16 mouse cellular contexts compared by ENCODE assay signal in genomic region chr11:76160251-76160650, GRCm38 (mm10). TPM values are rescaled to one million over a fixed set of nuclear protein-coding genes. Genes with fewer than 3 reads are reported as not detected.
A peak's percentile ranks its signal among the peaks of the same experiment; 100 is the strongest.
DNase-seq lines count a peak whose midpoint lies in the region; ATAC-seq and TF ChIP-seq lines count a peak whose summit lies in the region.
"Had no signal": no experiment of that assay in that cellular context is flagged by ENCODE, and none has a peak within 500 bp of the region (broad histone marks: within the 10 kb centered on the region; RNA-seq: fewer than 3 reads in every experiment).

No protein-coding gene starts in this region.

- no peak overlapping the region for H3K4me2 ChIP-seq in intestine, embryonic 14.5 days (ENCODE audit: low read length)
- no peak overlapping the region for H3K4me2 ChIP-seq in intestine, postnatal 0 days (replicated peaks; ENCODE audit: low read depth)
- H3K4me2 ChIP-seq in embryonic facial prominence, embryonic 13.5 days: no peak overlapping the region
- no peak overlapping the region for H3K4me2 ChIP-seq in limb, embryonic 14.5 days (replicated peaks; ENCODE audit: low read depth, low read length, severe bottlenecking)
- H3K4me2 ChIP-seq: intestine, embryonic 15.5 days; liver, embryonic 12.5 days; neural tube, embryonic 13.5 days had no signal

- no peak for DNase-seq in intestine, embryonic 14.5 days (ENCODE audit: low spot score)
- DNase-seq in R1 (ENCODE audit: low read depth, low spot score): peak; percentile 26
- peak; percentile 9 for DNase-seq in limb, embryonic 14.5 days (ENCODE audit: low spot score)
- DNase-seq in yolk sac, embryonic 10.5 days (ENCODE audit: low spot score): no peak
- DNase-seq in layer of hippocampus, adult 9-11 months: no peak
- DNase-seq: adrenal gland, postnatal 25 days; cerebellum, postnatal 25 days; gastrocnemius, postnatal 36 days; kidney, postnatal 25 days; right cerebral cortex, postnatal 25 days had no signal

- H3K36me3 ChIP-seq in intestine, embryonic 14.5 days (ENCODE audit: control insufficient read depth, insufficient read depth, low read length): peaks cover 38% of the 10 kb centered on the region
- H3K36me3 ChIP-seq in intestine, postnatal 0 days (ENCODE audit: control insufficient read depth, insufficient read depth): peaks cover 34% of the 10 kb centered on the region
- H3K36me3 ChIP-seq in embryonic facial prominence, embryonic 13.5 days: peaks cover 48% of the 10 kb centered on the region
- H3K36me3 ChIP-seq in limb, embryonic 14.5 days (ENCODE audit: control insufficient read depth, insufficient read depth, low read length): peaks cover 26% of the 10 kb centered on the region
- H3K36me3 ChIP-seq: intestine, embryonic 15.5 days had no signal

- TF ChIP-seq CTCF in intestine, postnatal 0 days (IDR thresholded peaks at IDR 0.05; ENCODE audit: low read depth): no peak

- TF ChIP-seq POLR2A in limb, embryonic 14.5 days (IDR thresholded peaks at IDR 0.05; ENCODE audit: borderline replicate concordance, extremely low read depth, insufficient read depth, insufficient read length): no peak

- no peaks in the 10 kb centered on the region for H3K9me3 ChIP-seq in intestine, embryonic 14.5 days (ENCODE audit: control insufficient read depth, low read length)
- H3K9me3 ChIP-seq in intestine, postnatal 0 days (ENCODE audit: control insufficient read depth): no peaks in the 10 kb centered on the region
- no peaks in the 10 kb centered on the region for H3K9me3 ChIP-seq in embryonic facial prominence, embryonic 13.5 days
- no peaks in the 10 kb centered on the region for H3K9me3 ChIP-seq in limb, embryonic 14.5 days (ENCODE audit: control insufficient read depth, low read length)
- H3K9me3 ChIP-seq: intestine, embryonic 15.5 days; liver, embryonic 12.5 days; neural tube, embryonic 13.5 days had no signal

- no peak for ATAC-seq in intestine, embryonic 14.5 days (replicated peaks; ENCODE audit: low FRiP score, low TSS enrichment, low read depth)
- ATAC-seq in intestine, postnatal 0 days: no peak
- ATAC-seq in embryonic facial prominence, embryonic 13.5 days (ENCODE audit: insufficient number of reproducible peaks, insufficient read depth, low FRiP score, low TSS enrichment, low read depth): no peak
- ATAC-seq in limb, embryonic 14.5 days (ENCODE audit: low FRiP score, low read depth): no peak
- ATAC-seq: intestine, embryonic 15.5 days; liver, embryonic 12.5 days had no signal

- 0 out of 2 replicates have a peak overlapping the region, but pooled peaks have one; percentile 5 for H3K27ac ChIP-seq in intestine, embryonic 14.5 days (ENCODE audit: low read depth)
- no peak overlapping the region for H3K27ac ChIP-seq in intestine, postnatal 0 days (ENCODE audit: low read depth, low read length)
- peak overlapping the region; percentile 78 for H3K27ac ChIP-seq in embryonic facial prominence, embryonic 13.5 days
- H3K27ac ChIP-seq in limb, embryonic 14.5 days (replicated peaks; ENCODE audit: low read depth, low read length): no peak overlapping the region
- H3K27ac ChIP-seq: intestine, embryonic 15.5 days; liver, embryonic 12.5 days; neural tube, embryonic 13.5 days had no signal

- H3K4me3 ChIP-seq in intestine, embryonic 14.5 days (ENCODE audit: low read depth, low read length): no peak overlapping the region
- no peak overlapping the region for H3K4me3 ChIP-seq in intestine, postnatal 0 days (ENCODE audit: low read depth, low read length)
- H3K4me3 ChIP-seq in embryonic facial prominence, embryonic 13.5 days: no peak overlapping the region
- H3K4me3 ChIP-seq in limb, embryonic 14.5 days (replicated peaks; ENCODE audit: low read length): no peak overlapping the region
- H3K4me3 ChIP-seq: intestine, embryonic 15.5 days; liver, embryonic 12.5 days; neural tube, embryonic 13.5 days had no signal

- H3K9ac ChIP-seq in intestine, embryonic 14.5 days (ENCODE audit: low read length): no peak overlapping the region
- H3K9ac ChIP-seq in intestine, postnatal 0 days (ENCODE audit: low read depth, low read length): no peak overlapping the region
- H3K9ac ChIP-seq in embryonic facial prominence, embryonic 13.5 days: 0 out of 2 replicates have a peak overlapping the region, but pooled peaks have one; percentile 49
- no peak overlapping the region for H3K9ac ChIP-seq in limb, embryonic 14.5 days (ENCODE audit: low read depth, low read length, severe bottlenecking)
- H3K9ac ChIP-seq: intestine, embryonic 15.5 days; liver, embryonic 12.5 days; neural tube, embryonic 13.5 days had no signal

- no peaks in the 10 kb centered on the region for H3K4me1 ChIP-seq in intestine, embryonic 14.5 days (replicated peaks; ENCODE audit: control insufficient read depth, insufficient read depth, low read length)
- no peaks in the 10 kb centered on the region for H3K4me1 ChIP-seq in intestine, postnatal 0 days (replicated peaks; ENCODE audit: control insufficient read depth, insufficient read depth, low read length)
- peaks cover 12% of the 10 kb centered on the region for H3K4me1 ChIP-seq in embryonic facial prominence, embryonic 13.5 days
- H3K4me1 ChIP-seq in limb, embryonic 14.5 days (ENCODE audit: control insufficient read depth, insufficient read depth, low read length): no peaks in the 10 kb centered on the region
- H3K4me1 ChIP-seq: intestine, embryonic 15.5 days; liver, embryonic 12.5 days; neural tube, embryonic 13.5 days had no signal

- whole genome bisulfite sequencing in intestine, embryonic 14.5 days: 28% methylated on average over 6 of the region's 6 CpGs
- 49% methylated on average over 6 of the region's 6 CpGs for WGBS in intestine, postnatal 0 days
- 23% methylated on average over 6 of the region's 6 CpGs for WGBS in embryonic facial prominence, embryonic 13.5 days
- WGBS in limb, embryonic 14.5 days: 36% methylated on average over 6 of the region's 6 CpGs

- H3K27me3 ChIP-seq in intestine, embryonic 14.5 days (replicated peaks; ENCODE audit: control insufficient read depth, insufficient read depth, low read length): no peaks in the 10 kb centered on the region
- no peaks in the 10 kb centered on the region for H3K27me3 ChIP-seq in intestine, postnatal 0 days (replicated peaks; ENCODE audit: control insufficient read depth, insufficient read depth, low read length)
- no peaks in the 10 kb centered on the region for H3K27me3 ChIP-seq in embryonic facial prominence, embryonic 13.5 days
- H3K27me3 ChIP-seq in limb, embryonic 14.5 days (ENCODE audit: control insufficient read depth, insufficient read depth, low read length): no peaks in the 10 kb centered on the region
- H3K27me3 ChIP-seq: intestine, embryonic 15.5 days; liver, embryonic 12.5 days; neural tube, embryonic 13.5 days had no signal

RNA-seq across cellular contexts. Expression of gene Vps53, which starts 19.2 kb away (rescaled TPM):
- 42.5 and 45.7 TPM in 2 replicates for polyA plus RNA-seq in intestine, embryonic 14.5 days (2014; fragmentation: Nextera tagmentation; extraction: Ambion mirVana)
- polyA plus RNA-seq in intestine, postnatal 0 days (2015; fragmentation: Nextera tagmentation; extraction: Ambion mirVana): 43.3 and 44.8 TPM in 2 replicates
- polyA plus RNA-seq in embryonic facial prominence, embryonic 13.5 days (2015; fragmentation: Nextera tagmentation; extraction: Ambion mirVana): 36.5 and 38.5 TPM in 2 replicates
- 26.6 and 29.6 TPM in 2 replicates for polyA plus RNA-seq in limb, embryonic 14.5 days (2012; rRNA removed)
- 37.3 and 41.9 TPM in 2 replicates for polyA plus RNA-seq in limb, embryonic 14.5 days (2014; fragmentation: Nextera tagmentation; extraction: Ambion mirVana)

RNA-seq across cellular contexts. Expression of gene Fam57a, which starts 19.2 kb away (rescaled TPM):
- polyA plus RNA-seq in intestine, embryonic 14.5 days (2014; fragmentation: Nextera tagmentation; extraction: Ambion mirVana): 114 and 117 TPM in 2 replicates
- polyA plus RNA-seq in intestine, postnatal 0 days (2015; fragmentation: Nextera tagmentation; extraction: Ambion mirVana): 15.5 and 19.9 TPM in 2 replicates
- 20.7 and 20.8 TPM in 2 replicates for polyA plus RNA-seq in embryonic facial prominence, embryonic 13.5 days (2015; fragmentation: Nextera tagmentation; extraction: Ambion mirVana)
- polyA plus RNA-seq in limb, embryonic 14.5 days (2012; rRNA removed): 39.0 and 40.1 TPM in 2 replicates
- 48.3 and 60.8 TPM in 2 replicates for polyA plus RNA-seq in limb, embryonic 14.5 days (2014; fragmentation: Nextera tagmentation; extraction: Ambion mirVana)

RNA-seq across cellular contexts. Expression of gene Dbil5, which starts 57.2 kb away (rescaled TPM):
- polyA plus RNA-seq in intestine, embryonic 14.5 days (2014; fragmentation: Nextera tagmentation; extraction: Ambion mirVana): 1.2 and 2.0 TPM in 2 replicates
- polyA plus RNA-seq in intestine, postnatal 0 days (2015; fragmentation: Nextera tagmentation; extraction: Ambion mirVana): 0.65 and 0.86 TPM in 2 replicates
- 0.65 TPM in 1 of 2 replicates, not detected in the other for polyA plus RNA-seq in embryonic facial prominence, embryonic 13.5 days (2015; fragmentation: Nextera tagmentation; extraction: Ambion mirVana)
- 0.41 and 0.93 TPM in 2 replicates for polyA plus RNA-seq in limb, embryonic 14.5 days (2012; rRNA removed)
- polyA plus RNA-seq in limb, embryonic 14.5 days (2014; fragmentation: Nextera tagmentation; extraction: Ambion mirVana): 0.64 and 1.4 TPM in 2 replicates
- polyA plus RNA-seq: hindbrain, embryonic 11.5 days had no signal

RNA-seq across cellular contexts. Expression of gene Gemin4, which starts 57.2 kb away (rescaled TPM):
- polyA plus RNA-seq in intestine, embryonic 14.5 days (2014; fragmentation: Nextera tagmentation; extraction: Ambion mirVana): 37.5 and 42.9 TPM in 2 replicates
- polyA plus RNA-seq in intestine, postnatal 0 days (2015; fragmentation: Nextera tagmentation; extraction: Ambion mirVana): 5.7 and 7.5 TPM in 2 replicates
- 27.3 and 33.8 TPM in 2 replicates for polyA plus RNA-seq in embryonic facial prominence, embryonic 13.5 days (2015; fragmentation: Nextera tagmentation; extraction: Ambion mirVana)
- polyA plus RNA-seq in limb, embryonic 14.5 days (2012; rRNA removed): 14.8 and 17.1 TPM in 2 replicates
- polyA plus RNA-seq in limb, embryonic 14.5 days (2014; fragmentation: Nextera tagmentation; extraction: Ambion mirVana): 32.0 and 32.6 TPM in 2 replicates

Comparison
In these comparisons a context has a peak if more than half of its experiments do, and no peak if none do; other contexts are left out.
1. H3K27ac ChIP-seq: peak in intestine, embryonic 14.5 days (single experiment) and embryonic facial prominence, embryonic 13.5 days (single experiment); none in intestine, postnatal 0 days (single experiment) and limb, embryonic 14.5 days (single experiment).
2. DNase-seq: peak in R1 (single experiment) and limb, embryonic 14.5 days (single experiment); none in intestine, embryonic 14.5 days (single experiment), yolk sac, embryonic 10.5 days (single experiment) and layer of hippocampus, adult 9-11 months (single experiment).